Mouse (Mus musculus): ENCODE results near the gene Ttc30b. TPM values are rescaled to one million over a fixed set of nuclear protein-coding genes. Genes with fewer than 3 reads are reported as not detected.
"Not testable (repeated sequence)": the region's sequence is repeated elsewhere in the genome, so short reads cannot be mapped to it uniquely, and the experiment has no call there.

Gene Ttc30b
- polyA plus RNA-seq (2014; fragmentation: Nextera tagmentation; extraction: Ambion mirVana) = 11.7 and 12.8 TPM in 2 replicates

DNA sequence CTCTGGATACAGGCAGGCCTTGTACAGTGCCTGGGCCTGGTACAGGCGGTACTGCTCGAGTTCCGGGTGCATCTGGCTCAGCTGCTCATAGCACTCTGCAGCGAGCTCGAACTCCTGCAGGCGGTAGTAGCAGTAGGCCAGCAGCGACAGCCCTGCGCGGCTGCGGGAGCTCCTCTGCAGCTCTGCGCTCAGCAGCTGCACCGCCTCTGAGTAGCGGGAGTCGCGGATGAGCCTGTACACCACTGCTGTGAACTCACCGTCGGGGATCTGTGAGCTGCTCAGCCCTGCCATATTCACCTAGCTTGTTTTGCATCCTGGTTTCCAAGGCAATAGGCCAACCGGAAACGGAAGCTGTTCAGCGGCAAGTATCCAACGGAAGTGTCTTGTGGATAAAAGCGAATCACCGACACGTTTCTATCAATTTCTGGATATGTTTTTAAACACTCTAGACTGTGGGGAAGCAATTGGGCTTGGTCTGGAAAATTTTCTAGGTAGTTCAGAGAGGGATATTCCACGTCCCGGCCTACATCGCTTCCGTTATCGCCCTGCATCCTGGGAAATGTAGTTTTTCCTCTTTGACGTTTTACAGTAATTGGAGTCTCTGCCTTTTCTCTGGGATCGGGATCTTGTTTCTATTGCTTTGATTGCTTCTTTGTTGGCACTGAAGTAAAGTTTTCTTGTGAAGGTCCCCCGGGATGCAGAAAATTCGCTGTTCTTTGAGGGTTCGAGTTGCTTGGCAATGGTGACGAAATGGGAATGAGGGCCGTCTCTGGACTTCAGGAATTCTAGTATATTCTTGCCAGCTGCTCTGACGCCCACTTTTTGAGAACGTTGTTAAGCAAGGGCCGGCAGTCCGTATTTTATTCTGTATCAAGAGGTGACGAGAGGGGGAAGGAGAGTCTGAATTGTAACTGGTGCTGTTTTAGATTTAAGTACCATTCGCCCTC lies at the start of gene Ttc30b:
Gene Ttc30b, minus strand, starts transcription at position 469 of the 947 bp plus-strand sequence.
- ATAC-seq (ENCODE audit: insufficient number of reproducible peaks, insufficient read depth, low FRiP score, low read depth) = peak; percentile 66

GRCm38 (mm10) chr2:75987739-75988138 lies 49.4 kb upstream of the Ttc30b start:
- Histone ChIP-seq H3K27me3 (ENCODE audit: control insufficient read depth, insufficient read depth, low read length) (no peaks in the 10 kb centered on the region), H3K36me3 (ENCODE audit: control insufficient read depth, insufficient read depth, low read length) (no peaks in the 10 kb centered on the region), H3K27ac (replicated peaks in 1 of 2; ENCODE audit: control insufficient read depth in 1 of 2, insufficient read depth in 1 of 2, low read depth in 2 of 2, low read length in 2 of 2) (no peak overlapping the region), H3K4me1 (ENCODE audit: control insufficient read depth in 2 of 2, insufficient read depth in 2 of 2, low read length in 2 of 2) (peaks cover 8 to 12% of the 10 kb centered on the region in 2 experiments), H3K4me2 (ENCODE audit: low read length) (no peak overlapping the region), H3K4me3 (ENCODE audit: control insufficient read depth in 1 of 2, insufficient read depth in 1 of 2, low read depth in 1 of 2, low read length in 2 of 2) (no peak overlapping the region), H3K9me3 (ENCODE audit: control insufficient read depth, low read length) (no peaks in the 10 kb centered on the region), H3K9ac (ENCODE audit: low read length) (no peak overlapping the region)
- WGBS = 59% methylated on average over 9 of the region's 9 CpGs
- ATAC-seq (ENCODE audit: insufficient number of reproducible peaks, insufficient read depth, low FRiP score, low read depth) = no peak

More for the DNA sequence above, at the start of gene Ttc30b:
- peak within 1 kb of the TSS; percentile 59 to 71 for H3K4me3 ChIP-seq (ENCODE audit: control insufficient read depth in 1 of 2, insufficient read depth in 1 of 2, low read depth in 1 of 2, low read length in 2 of 2)
- H3K4me2 ChIP-seq (ENCODE audit: low read length) = peak within 1 kb of the TSS; percentile 76
- H3K27ac ChIP-seq (replicated peaks in 1 of 2; ENCODE audit: control insufficient read depth in 1 of 2, insufficient read depth in 1 of 2, low read depth in 2 of 2, low read length in 2 of 2) = peak within 1 kb of the TSS; percentile 68 to 87
- no peaks in the 10 kb centered on the region for H3K9me3 ChIP-seq (ENCODE audit: control insufficient read depth, low read length)
- H3K27me3 ChIP-seq (ENCODE audit: control insufficient read depth, insufficient read depth, low read length) = no peaks in the 10 kb centered on the region
- WGBS = 3% methylated on average over 33 of the region's 42 CpGs
- H3K4me1 ChIP-seq (ENCODE audit: control insufficient read depth in 2 of 2, insufficient read depth in 2 of 2, low read length in 2 of 2) = peaks cover 0 to 16% of the 10 kb centered on the region in 2 experiments; a peak in 3 of 4 replicates
- peak within 1 kb of the TSS; percentile 73 for H3K9ac ChIP-seq (ENCODE audit: low read length)
- no peaks in the 10 kb centered on the region for H3K36me3 ChIP-seq (ENCODE audit: control insufficient read depth, insufficient read depth, low read length)

DNA sequence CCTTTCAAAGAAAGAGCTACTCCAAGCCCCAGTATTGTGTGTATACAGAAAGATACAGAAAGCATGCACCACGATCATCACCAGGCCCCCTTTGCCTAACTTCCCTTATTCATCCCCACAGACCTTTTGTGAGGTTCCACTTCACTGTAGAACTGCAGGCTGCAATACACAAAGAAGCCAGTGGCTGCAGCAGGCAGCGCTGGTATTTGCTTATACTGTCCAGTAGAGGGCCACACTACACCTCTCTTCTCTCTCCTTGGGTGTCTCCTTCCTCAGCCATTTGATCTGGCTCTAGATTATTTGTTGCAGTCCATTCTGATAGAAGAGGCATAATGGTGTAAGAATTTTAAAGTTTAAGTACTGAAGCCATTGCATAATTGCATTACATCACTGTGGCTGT lies 46.7 kb upstream of the Ttc30b start:
- 7% methylated on average over 2 of the region's 2 CpGs for WGBS
- H3K36me3 ChIP-seq (ENCODE audit: control insufficient read depth, insufficient read depth, low read length) = no peaks in the 10 kb centered on the region
- H3K4me3 ChIP-seq (ENCODE audit: control insufficient read depth in 1 of 2, insufficient read depth in 1 of 2, low read depth in 1 of 2, low read length in 2 of 2) = no peak overlapping the region
- H3K27me3 ChIP-seq (ENCODE audit: control insufficient read depth, insufficient read depth, low read length) = no peaks in the 10 kb centered on the region
- no peaks in the 10 kb centered on the region for H3K9me3 ChIP-seq (ENCODE audit: control insufficient read depth, low read length)
- ATAC-seq (ENCODE audit: insufficient number of reproducible peaks, insufficient read depth, low FRiP score, low read depth) = no peak
- H3K4me1 ChIP-seq (ENCODE audit: control insufficient read depth in 2 of 2, insufficient read depth in 2 of 2, low read length in 2 of 2) = no peaks in the 10 kb centered on the region; a peak in 1 of 4 replicates
- H3K4me2 ChIP-seq (ENCODE audit: low read length) = no peak overlapping the region
- no peak overlapping the region for H3K9ac ChIP-seq (ENCODE audit: low read length)
- H3K27ac ChIP-seq (replicated peaks in 1 of 2; ENCODE audit: control insufficient read depth in 1 of 2, insufficient read depth in 1 of 2, low read depth in 2 of 2, low read length in 2 of 2) = no peak overlapping the region

GRCm38 (mm10) chr2:75983847-75984246 lies 45.5 kb upstream of the Ttc30b start:
- H3K9ac ChIP-seq (ENCODE audit: low read length) = no peak overlapping the region
- no peak overlapping the region for H3K27ac ChIP-seq (replicated peaks in 1 of 2; ENCODE audit: control insufficient read depth in 1 of 2, insufficient read depth in 1 of 2, low read depth in 2 of 2, low read length in 2 of 2)
- no peaks in the 10 kb centered on the region for H3K36me3 ChIP-seq (ENCODE audit: control insufficient read depth, insufficient read depth, low read length)
- H3K27me3 ChIP-seq (ENCODE audit: control insufficient read depth, insufficient read depth, low read length) = no peaks in the 10 kb centered on the region
- no peak for ATAC-seq (ENCODE audit: insufficient number of reproducible peaks, insufficient read depth, low FRiP score, low read depth)
- H3K4me1 ChIP-seq (ENCODE audit: control insufficient read depth in 2 of 2, insufficient read depth in 2 of 2, low read length in 2 of 2) = no peaks in the 10 kb centered on the region; a peak in 1 of 4 replicates
- H3K4me2 ChIP-seq (ENCODE audit: low read length) = no peak overlapping the region
- WGBS = 77% methylated on average over 3 of the region's 3 CpGs
- no peak overlapping the region for H3K4me3 ChIP-seq (ENCODE audit: control insufficient read depth in 1 of 2, insufficient read depth in 1 of 2, low read depth in 1 of 2, low read length in 2 of 2)
- H3K9me3 ChIP-seq (ENCODE audit: control insufficient read depth, low read length) = no peaks in the 10 kb centered on the region

DNA sequence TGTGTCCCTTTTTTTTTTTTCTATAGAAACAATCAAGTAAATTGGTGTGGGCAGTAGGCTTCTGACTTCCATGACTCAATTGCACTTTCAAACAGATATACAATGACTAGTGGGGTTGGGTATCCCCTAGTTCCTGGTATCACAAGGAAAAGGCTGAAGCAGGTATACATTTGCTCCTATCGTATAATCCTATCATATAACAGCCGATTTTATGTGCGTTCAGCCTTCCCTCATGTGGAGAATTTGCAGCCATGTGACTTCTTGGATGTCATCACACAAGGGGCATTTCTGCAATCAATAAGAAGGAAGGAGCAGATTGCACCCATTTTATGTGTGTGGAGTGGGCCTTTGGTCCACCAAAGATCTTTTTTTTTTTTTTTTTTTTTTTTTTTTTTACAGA lies 44.7 kb upstream of the Ttc30b start:
- Histone ChIP-seq H3K4me2 (ENCODE audit: low read length) (no peak overlapping the region), H3K4me1 (ENCODE audit: control insufficient read depth in 2 of 2, insufficient read depth in 2 of 2, low read length in 2 of 2) (no peaks in the 10 kb centered on the region; a peak in 1 of 4 replicates), H3K9ac (ENCODE audit: low read length) (no peak overlapping the region), H3K4me3 (ENCODE audit: control insufficient read depth in 1 of 2, insufficient read depth in 1 of 2, low read depth in 1 of 2, low read length in 2 of 2) (no peak overlapping the region), H3K9me3 (ENCODE audit: control insufficient read depth, low read length) (no peaks in the 10 kb centered on the region), H3K27ac (replicated peaks in 1 of 2; ENCODE audit: control insufficient read depth in 1 of 2, insufficient read depth in 1 of 2, low read depth in 2 of 2, low read length in 2 of 2) (no peak overlapping the region), H3K27me3 (ENCODE audit: control insufficient read depth, insufficient read depth, low read length) (no peaks in the 10 kb centered on the region), H3K36me3 (ENCODE audit: control insufficient read depth, insufficient read depth, low read length) (no peaks in the 10 kb centered on the region)
- WGBS = 92% methylated on average over 3 of the region's 3 CpGs
- ATAC-seq (ENCODE audit: insufficient number of reproducible peaks, insufficient read depth, low FRiP score, low read depth) = no peak

- Histone ChIP-seq H3K4me2 (ENCODE audit: low read length) (no peak overlapping the region), H3K4me3 (ENCODE audit: control insufficient read depth in 1 of 2, insufficient read depth in 1 of 2, low read depth in 1 of 2, low read length in 2 of 2) (no peak overlapping the region), H3K9me3 (ENCODE audit: control insufficient read depth, low read length) (no peaks in the 10 kb centered on the region), H3K27me3 (ENCODE audit: control insufficient read depth, insufficient read depth, low read length) (no peaks in the 10 kb centered on the region), H3K9ac (ENCODE audit: low read length) (no peak overlapping the region), H3K36me3 (ENCODE audit: control insufficient read depth, insufficient read depth, low read length) (no peaks in the 10 kb centered on the region), H3K4me1 (ENCODE audit: control insufficient read depth in 2 of 2, insufficient read depth in 2 of 2, low read length in 2 of 2) (no peaks in the 10 kb centered on the region; a peak in 1 of 4 replicates), H3K27ac (replicated peaks in 1 of 2; ENCODE audit: control insufficient read depth in 1 of 2, insufficient read depth in 1 of 2, low read depth in 2 of 2, low read length in 2 of 2) (no peak overlapping the region)
- no peak for ATAC-seq (ENCODE audit: insufficient number of reproducible peaks, insufficient read depth, low FRiP score, low read depth)
- 88% methylated on average over 4 of the region's 4 CpGs for WGBS
Observed at GRCm38 (mm10) chr2:75982626-75983025, 44.2 kb upstream of the Ttc30b start.

DNA sequence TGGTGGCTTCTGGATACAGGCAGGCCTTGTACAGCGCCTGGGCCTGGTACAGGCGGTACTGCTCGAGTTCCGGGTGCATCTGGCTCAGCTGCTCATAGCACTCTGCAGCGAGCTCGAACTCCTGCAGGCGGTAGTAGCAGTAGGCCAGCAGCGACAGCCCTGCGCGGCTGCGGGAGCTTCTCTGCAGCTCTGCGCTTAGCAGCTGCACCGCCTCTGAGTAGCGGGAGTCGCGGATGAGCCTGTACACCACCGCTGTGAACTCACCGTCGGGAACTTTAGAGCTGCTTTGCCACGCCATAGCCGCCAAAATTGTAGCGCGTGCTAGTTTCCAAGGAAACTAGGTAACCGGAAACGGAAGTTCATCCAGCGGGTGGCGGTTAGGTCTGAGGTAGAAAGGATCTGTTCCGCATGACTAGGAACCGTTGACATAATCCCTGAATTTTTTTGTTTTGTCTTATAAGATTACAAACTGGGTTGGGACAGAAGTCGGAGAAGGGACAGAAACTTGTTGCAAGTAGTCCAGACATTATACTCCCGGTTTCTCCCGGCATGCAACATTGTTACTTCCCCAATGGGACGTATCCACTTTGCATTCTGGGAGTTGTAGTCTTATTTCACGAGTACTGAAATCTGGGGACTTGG lies 43.2 kb upstream of the Ttc30b start, which contains the start of gene Ttc30a1:
Gene Ttc30a1, minus strand, starts transcription at position 528 of the 642 bp plus-strand sequence.
- WGBS = under 1% methylated on average over 24 of the region's 34 CpGs
- Histone ChIP-seq H3K4me3 (ENCODE audit: control insufficient read depth in 1 of 2, insufficient read depth in 1 of 2, low read depth in 1 of 2, low read length in 2 of 2) (peak within 1 kb of the TSS; percentile 55), H3K9ac (ENCODE audit: low read length) (peak within 1 kb of the TSS; percentile 67), H3K4me2 (ENCODE audit: low read length) (peak within 1 kb of the TSS; percentile 73), H3K27ac (replicated peaks in 1 of 2; ENCODE audit: control insufficient read depth in 1 of 2, insufficient read depth in 1 of 2, low read depth in 2 of 2, low read length in 2 of 2) (peak within 1 kb of the TSS; percentile 25 to 59; a peak in 1 of 4 replicates)
- not testable (repeated sequence) for H3K9me3 ChIP-seq (ENCODE audit: control insufficient read depth, low read length); H3K4me1 ChIP-seq (ENCODE audit: control insufficient read depth in 2 of 2, insufficient read depth in 2 of 2, low read length in 2 of 2); H3K36me3 ChIP-seq (ENCODE audit: control insufficient read depth, insufficient read depth, low read length); H3K27me3 ChIP-seq (ENCODE audit: control insufficient read depth, insufficient read depth, low read length); ATAC-seq (ENCODE audit: insufficient number of reproducible peaks, insufficient read depth, low FRiP score, low read depth)

All from heart, embryonic 14.5 days (tissue).